Mouse (Mus musculus) E14TG2a.4 (cell line): Measurements from ENCODE around the gene Dennd4b.
"Not testable (repeated sequence)": the region's sequence is repeated elsewhere in the genome, so short reads cannot be mapped to it uniquely, and the experiment has no call there.

Experiments used
- H3K27me3 ChIP-seq: 2 replicates; pipeline ENCODE4 v1.6.1; 2014; ENCODE audit warnings: low read length, control low read depth; ENCODE audit not compliant: insufficient read depth
- H3K36me3 ChIP-seq: 2 replicates; pipeline ENCODE4 v1.6.1; 2014; ENCODE audit warnings: low read length, control low read depth; ENCODE audit not compliant: insufficient read depth
- H3K4me1 ChIP-seq: replicated peaks from 2 replicates; pipeline ENCODE4 v1.6.1; 2014; ENCODE audit warnings: low read depth, low read length, control low read depth
- H3K4me3 ChIP-seq: replicated peaks from 2 replicates; pipeline ENCODE4 v1.5.1; 2014; ENCODE audit warnings: mild to moderate bottlenecking, low read length
- H3K9me3 ChIP-seq: 2 replicates; pipeline ENCODE4 v1.6.1; 2014; ENCODE audit warnings: low read length, control low read depth
- CTCF ChIP-seq: conservative IDR thresholded peaks from 2 replicates; pipeline ENCODE4 v1.5.1; 2014; ENCODE audit warnings: low read length
- NANOG ChIP-seq: IDR thresholded peaks from 2 replicates; pipeline ENCODE4 v1.6.1; 2014; ENCODE audit warnings: borderline replicate concordance, low read length, mixed read lengths
- POU5F1 ChIP-seq: IDR thresholded peaks from 2 replicates; pipeline ENCODE4 v1.6.1; 2014; ENCODE audit warnings: low read length, borderline replicate concordance

The Dennd4b gene

DNA sequence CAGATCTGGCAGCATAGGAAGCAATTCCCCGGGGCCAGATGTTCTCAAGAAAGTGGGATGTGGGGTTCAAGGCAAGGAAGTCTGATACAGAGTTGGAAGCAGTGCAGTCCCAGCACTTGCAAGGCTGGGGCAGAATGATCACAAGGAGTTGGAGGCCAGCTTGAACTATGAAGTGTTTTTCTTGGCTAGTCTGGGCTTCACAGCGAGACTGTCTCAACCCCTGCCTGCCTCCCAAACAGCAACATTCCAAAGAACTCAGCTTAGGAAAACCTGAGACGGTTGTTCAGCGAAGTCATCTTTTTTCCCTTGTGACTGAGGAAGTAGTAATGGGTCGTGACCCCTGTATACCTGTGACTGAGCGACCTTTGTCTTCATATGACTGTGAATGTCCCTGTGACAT, 14.2 kb upstream of the Dennd4b start:
- Histone ChIP-seq H3K36me3 (peaks cover 33% of the 10 kb centered on the region), H3K9me3 (no peaks in the 10 kb centered on the region), H3K4me3 (no peak overlapping the region), H3K4me1 (peaks cover 43% of the 10 kb centered on the region), H3K27me3 (no peaks in the 10 kb centered on the region)
- TF ChIP-seq CTCF (no peak), POU5F1 (no peak), NANOG (no peak)

- Histone ChIP-seq H3K4me1 (peaks cover 45% of the 10 kb centered on the region), H3K36me3 (peaks cover 43% of the 10 kb centered on the region)
- not testable (repeated sequence) for H3K4me3 ChIP-seq, H3K9me3 ChIP-seq, H3K27me3 ChIP-seq
Observed at GRCm38 (mm10) chr3:90251731-90252226, 13.2 kb upstream of the Dennd4b start.

GRCm38 (mm10) chr3:90252659-90253058, 12.3 kb upstream of the Dennd4b start:
- Histone ChIP-seq H3K36me3 (peaks cover 52% of the 10 kb centered on the region), H3K4me1 (peaks cover 45% of the 10 kb centered on the region)

DNA sequence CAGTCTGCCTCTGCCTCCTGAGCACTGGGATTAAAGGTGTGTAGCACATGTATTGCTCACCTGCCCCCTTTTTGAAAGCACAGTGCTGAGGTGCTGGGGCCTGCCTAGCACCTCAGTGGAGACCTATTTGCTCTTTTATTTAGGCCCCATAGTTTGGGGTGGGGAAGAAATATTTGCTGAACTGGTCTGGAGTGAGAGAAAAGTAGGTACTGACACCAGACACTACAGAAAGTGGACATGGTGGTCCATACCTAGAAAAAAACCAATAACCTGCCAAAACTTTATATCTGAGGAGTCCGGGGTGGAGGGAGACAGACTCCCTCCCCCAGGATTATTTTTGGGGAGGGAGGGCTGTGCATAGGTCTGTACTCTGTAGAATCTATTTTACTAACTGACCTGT, 11.8 kb upstream of the Dennd4b start:
- Histone ChIP-seq H3K36me3 (peaks cover 57% of the 10 kb centered on the region), H3K4me1 (peaks cover 43% of the 10 kb centered on the region)
- not testable (repeated sequence) for H3K9me3 ChIP-seq, H3K27me3 ChIP-seq, H3K4me3 ChIP-seq

More at GRCm38 (mm10) chr3:90252659-90253058, 12.3 kb upstream of the Dennd4b start:
- not testable (repeated sequence) for H3K27me3 ChIP-seq, H3K4me3 ChIP-seq, H3K9me3 ChIP-seq

GRCm38 (mm10) chr3:90253653-90254418, 11.1 kb upstream of the Dennd4b start, which contains the start of gene Crtc2:
Gene Crtc2, plus strand, starts transcription at chr3:90254163.
- TF ChIP-seq CTCF (no peak), NANOG (no peak), POU5F1 (no peak)
- Histone ChIP-seq H3K36me3 (peaks cover 64% of the 10 kb centered on the region), H3K27me3 (no peaks in the 10 kb centered on the region), H3K9me3 (no peaks in the 10 kb centered on the region), H3K4me3 (peak within 1 kb of the TSS; percentile 98), H3K4me1 (peaks cover 37% of the 10 kb centered on the region)

- Histone ChIP-seq H3K9me3 (no peaks in the 10 kb centered on the region), H3K4me1 (peaks cover 32% of the 10 kb centered on the region), H3K4me3 (peak overlapping the region; percentile 98), H3K27me3 (no peaks in the 10 kb centered on the region), H3K36me3 (peaks cover 67% of the 10 kb centered on the region)
- TF ChIP-seq NANOG (no peak), POU5F1 (no peak), CTCF (no peak)
Observed at GRCm38 (mm10) chr3:90254419-90255193, 10.4 kb upstream of the Dennd4b start.

DNA sequence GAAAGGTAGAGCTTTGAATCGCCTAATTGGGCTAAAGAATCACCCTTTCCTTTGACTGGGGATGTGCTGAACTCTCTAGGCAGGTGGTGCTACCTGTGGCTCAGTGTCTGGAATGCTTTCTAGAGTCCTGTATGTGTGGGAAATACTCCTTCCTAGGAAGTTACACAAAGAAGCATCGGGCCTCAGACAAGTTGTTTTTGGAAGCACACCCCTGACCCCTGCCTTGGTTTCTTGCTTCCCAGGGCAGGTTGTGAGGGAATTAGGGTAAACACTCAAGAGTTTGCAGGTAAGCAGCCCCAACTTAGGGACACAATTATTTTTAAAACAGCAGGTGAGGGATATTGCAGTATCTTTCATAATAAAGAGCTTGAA, 9.8 kb upstream of the Dennd4b start:
- Histone ChIP-seq H3K36me3 (peaks cover 68% of the 10 kb centered on the region), H3K9me3 (no peaks in the 10 kb centered on the region), H3K4me1 (peaks cover 27% of the 10 kb centered on the region), H3K4me3 (peak overlapping the region; percentile 98), H3K27me3 (no peaks in the 10 kb centered on the region)
- TF ChIP-seq CTCF (no peak), POU5F1 (no peak), NANOG (no peak)

- Histone ChIP-seq H3K4me3 (no peak overlapping the region), H3K4me1 (peaks cover 27% of the 10 kb centered on the region), H3K36me3 (peaks cover 68% of the 10 kb centered on the region), H3K27me3 (no peaks in the 10 kb centered on the region), H3K9me3 (no peaks in the 10 kb centered on the region)
- TF ChIP-seq CTCF = no peak
- TF ChIP-seq POU5F1 = no peak
- no peak for TF ChIP-seq NANOG
Observed at GRCm38 (mm10) chr3:90255784-90256353, 9.1 kb upstream of the Dennd4b start.
